Mouse (Mus musculus) kidney, postnatal 0 days (tissue): Measurements from ENCODE around the gene Adprh. TPM values are rescaled to one million over a fixed set of nuclear protein-coding genes. Genes with fewer than 3 reads are reported as not detected.

Experiments used
- ATAC-seq: fragments of 200-750 bp; cut with Nextera tagmentation; replicated peaks from 2 replicates; pipeline ENCODE4 v1.8.0; 2017; ENCODE audit warnings: low read depth, moderate number of reproducible peaks, moderate TSS enrichment, moderate library complexity; ENCODE audit not compliant: low FRiP score
- DNase-seq: peaks from one replicate; pipeline ENCODE4 v3.0.0-alpha.2; 2016; ENCODE audit warnings: low spot score
- H3K27ac ChIP-seq: fragments of 300-500 bp; sonication (generic); 2 replicates; pipeline ENCODE4 v1.5.1; 2014; ENCODE audit warnings: mild to moderate bottlenecking
- H3K27me3 ChIP-seq: fragments of 300-500 bp; sonication (generic); 2 replicates; pipeline ENCODE4 v1.6.1; 2014; ENCODE audit warnings: low read length, mixed read lengths; ENCODE audit not compliant: insufficient read depth
- H3K36me3 ChIP-seq: fragments of 300-500 bp; sonication (generic); 2 replicates; pipeline ENCODE4 v1.6.1; 2014; ENCODE audit warnings: low read length, mixed read lengths; ENCODE audit not compliant: insufficient read depth
- H3K4me1 ChIP-seq: fragments of 300-500 bp; sonication (generic); replicated peaks from 2 replicates; pipeline ENCODE4 v1.6.1; 2014; ENCODE audit warnings: antibody characterized with exemption, low read length, mixed read lengths; ENCODE audit not compliant: insufficient read depth
- H3K4me2 ChIP-seq: fragments of 300-500 bp; sonication (generic); 2 replicates; pipeline ENCODE4 v1.6.1; 2014; ENCODE audit warnings: mild to moderate bottlenecking, low read length, moderate library complexity, mixed read lengths
- H3K4me3 ChIP-seq: fragments of 300-500 bp; sonication (generic); replicated peaks from 2 replicates; pipeline ENCODE4 v1.5.1; 2014; ENCODE audit warnings: low read depth, low read length
- H3K9ac ChIP-seq: fragments of 300-500 bp; sonication (generic); 2 replicates; pipeline ENCODE4 v1.6.1; 2014; ENCODE audit warnings: low read depth, low read length
- H3K9me3 ChIP-seq: fragments of 300-500 bp; sonication (generic); replicated peaks from 2 replicates; pipeline ENCODE4 v1.6.1; 2016; ENCODE audit warnings: low read length, inconsistent platforms, mixed read lengths
- CTCF ChIP-seq: IDR thresholded peaks from 2 replicates; pipeline ENCODE4 v1.5.1; 2016; ENCODE audit warnings: antibody characterized with exemption, low read depth, mild to moderate bottlenecking, moderate library complexity
- WGBS: fragments of 180-500 bp; shearing (Covaris S2); extraction: QIAGEN DNeasy Blood & Tissue Kit; methylation state at CpG from one replicate; pipeline ENCODE4 v1.1.7; 2014; 5-methylcytosine and 5-hydroxymethylcytosine counted together
- polyA plus RNA-seq: library from polyadenylated mRNA; unstranded; fragments of >200 nt; fragmentation: Nextera tagmentation; extraction: Ambion mirVana; gene quantifications from 2 replicates; pipeline ENCODE4 v1.2.1, GENCODE M21; 2015

Gene Adprh
- polyA plus RNA-seq, 1 experiment from 2014 or later = 74.6 TPM

GRCm38 (mm10) chr16:38414953-38415352 is 37.5 kb downstream of the Adprh start:
- no peaks in the 10 kb centered on the region for H3K36me3 ChIP-seq
- no peak overlapping the region for H3K4me3 ChIP-seq
- TF ChIP-seq CTCF = no peak
- H3K9ac ChIP-seq = no peak overlapping the region
- H3K4me2 ChIP-seq = no peak overlapping the region
- 83% methylated on average over 7 of the region's 7 CpGs for WGBS
- no peaks in the 10 kb centered on the region for H3K4me1 ChIP-seq
- no peak for ATAC-seq
- no peaks in the 10 kb centered on the region for H3K9me3 ChIP-seq
- no peak overlapping the region for H3K27ac ChIP-seq
- H3K27me3 ChIP-seq = no peaks in the 10 kb centered on the region
- DNase-seq = no peak

GRCm38 (mm10) chr16:38408416-38408815 is 44.1 kb downstream of the Adprh start:
- Histone ChIP-seq H3K4me2 (no peak overlapping the region), H3K9ac (no peak overlapping the region), H3K36me3 (no peaks in the 10 kb centered on the region), H3K4me3 (no peak overlapping the region), H3K27me3 (no peaks in the 10 kb centered on the region), H3K27ac (no peak overlapping the region), H3K4me1 (no peaks in the 10 kb centered on the region), H3K9me3 (no peaks in the 10 kb centered on the region)
- DNase-seq (no peak), ATAC-seq (no peak)
- TF ChIP-seq CTCF = no peak
- 93% methylated on average over 8 of the region's 8 CpGs for WGBS

DNA sequence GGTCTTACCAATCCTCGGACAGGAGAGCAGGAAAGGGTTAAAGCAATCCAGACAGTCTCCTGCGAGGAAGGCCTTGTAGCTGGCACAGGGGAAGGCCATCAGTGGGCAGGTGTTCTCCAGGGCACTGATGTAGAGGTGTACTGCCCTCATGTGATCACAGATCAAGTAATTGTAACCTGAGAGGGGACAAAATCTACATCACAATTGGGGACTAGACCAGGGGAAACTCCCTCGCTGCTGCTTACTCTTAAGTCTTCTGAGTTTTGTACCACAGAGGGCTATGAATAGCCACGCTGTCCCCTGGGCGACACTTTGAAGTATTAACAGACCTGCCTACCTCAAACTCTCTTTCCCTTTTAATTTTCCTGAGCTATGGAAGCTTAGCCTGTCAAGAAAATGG is 44.9 kb downstream of the Adprh start:
- no peaks in the 10 kb centered on the region for H3K36me3 ChIP-seq

GRCm38 (mm10) chr16:38406708-38407107 is 45.8 kb downstream of the Adprh start:
- no peak overlapping the region for H3K4me2 ChIP-seq
- no peaks in the 10 kb centered on the region for H3K36me3 ChIP-seq
- no peak overlapping the region for H3K4me3 ChIP-seq
- DNase-seq = no peak
- ATAC-seq = no peak
- TF ChIP-seq CTCF = no peak
- 85% methylated on average over 6 of the region's 6 CpGs for WGBS
- H3K4me1 ChIP-seq = no peaks in the 10 kb centered on the region
- no peak overlapping the region for H3K27ac ChIP-seq
- H3K9me3 ChIP-seq = no peaks in the 10 kb centered on the region
- H3K27me3 ChIP-seq = no peaks in the 10 kb centered on the region
- no peak overlapping the region for H3K9ac ChIP-seq

More for the DNA sequence above, 44.9 kb downstream of the Adprh start:
- Histone ChIP-seq H3K27me3 (no peaks in the 10 kb centered on the region), H3K4me3 (no peak overlapping the region), H3K4me1 (no peaks in the 10 kb centered on the region), H3K9ac (no peak overlapping the region), H3K4me2 (no peak overlapping the region), H3K9me3 (no peaks in the 10 kb centered on the region), H3K27ac (no peak overlapping the region)
- TF ChIP-seq CTCF = no peak
- ATAC-seq (no peak), DNase-seq (no peak)
- 42% methylated on average over 5 of the region's 5 CpGs for WGBS

DNA sequence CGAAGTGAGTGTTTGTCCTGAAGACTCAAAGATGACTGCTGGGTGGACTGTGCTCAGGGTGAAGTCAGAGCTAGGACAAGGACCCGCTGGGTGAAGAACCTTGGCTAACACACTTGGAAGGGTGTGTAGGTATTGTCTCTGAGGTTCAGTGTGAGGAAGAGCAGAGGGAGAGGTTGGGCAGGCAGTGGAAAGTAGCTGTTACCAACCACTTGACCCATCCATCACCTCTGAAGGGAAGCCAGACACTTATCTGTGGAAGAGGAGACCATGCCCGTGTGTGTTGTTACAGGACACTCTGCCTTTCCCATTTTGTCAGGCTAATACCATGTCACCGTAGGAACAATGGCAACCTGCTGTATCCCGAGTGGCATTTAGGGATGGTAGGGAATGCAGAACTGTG is 46.2 kb downstream of the Adprh start:
- no peaks in the 10 kb centered on the region for H3K4me1 ChIP-seq
- H3K9ac ChIP-seq = no peak overlapping the region
- H3K4me2 ChIP-seq = no peak overlapping the region
- ATAC-seq (no peak), DNase-seq (no peak)
- no peaks in the 10 kb centered on the region for H3K27me3 ChIP-seq
- 87% methylated on average over 5 of the region's 5 CpGs for WGBS
- no peak overlapping the region for H3K27ac ChIP-seq
- no peak overlapping the region for H3K4me3 ChIP-seq
- H3K36me3 ChIP-seq = no peaks in the 10 kb centered on the region
- H3K9me3 ChIP-seq = no peaks in the 10 kb centered on the region
- TF ChIP-seq CTCF = no peak

- ATAC-seq (no peak), DNase-seq (no peak)
- Histone ChIP-seq H3K4me2 (no peak overlapping the region), H3K27me3 (no peaks in the 10 kb centered on the region), H3K4me1 (peaks cover 11% of the 10 kb centered on the region; the same call in 1 of the 2 replicates), H3K9ac (no peak overlapping the region), H3K4me3 (no peak overlapping the region), H3K27ac (no peak overlapping the region), H3K36me3 (no peaks in the 10 kb centered on the region), H3K9me3 (no peaks in the 10 kb centered on the region)
- 88% methylated on average over 7 of the region's 7 CpGs for WGBS
- no peak for TF ChIP-seq CTCF
These were observed 48.9 kb downstream of the Adprh start for GRCm38 (mm10) chr16:38403639-38404038.

- Histone ChIP-seq H3K4me2 (no peak overlapping the region), H3K9ac (no peak overlapping the region), H3K4me1 (peaks cover 11% of the 10 kb centered on the region; the same call in 1 of the 2 replicates), H3K27ac (no peak overlapping the region), H3K4me3 (no peak overlapping the region), H3K36me3 (no peaks in the 10 kb centered on the region), H3K9me3 (no peaks in the 10 kb centered on the region), H3K27me3 (no peaks in the 10 kb centered on the region)
- 93% methylated on average over 6 of the region's 6 CpGs for WGBS
- TF ChIP-seq CTCF = no peak
- ATAC-seq (no peak), DNase-seq (no peak)
These were observed 51.0 kb downstream of the Adprh start for GRCm38 (mm10) chr16:38401468-38401867.
